In the genomic region with DNA sequence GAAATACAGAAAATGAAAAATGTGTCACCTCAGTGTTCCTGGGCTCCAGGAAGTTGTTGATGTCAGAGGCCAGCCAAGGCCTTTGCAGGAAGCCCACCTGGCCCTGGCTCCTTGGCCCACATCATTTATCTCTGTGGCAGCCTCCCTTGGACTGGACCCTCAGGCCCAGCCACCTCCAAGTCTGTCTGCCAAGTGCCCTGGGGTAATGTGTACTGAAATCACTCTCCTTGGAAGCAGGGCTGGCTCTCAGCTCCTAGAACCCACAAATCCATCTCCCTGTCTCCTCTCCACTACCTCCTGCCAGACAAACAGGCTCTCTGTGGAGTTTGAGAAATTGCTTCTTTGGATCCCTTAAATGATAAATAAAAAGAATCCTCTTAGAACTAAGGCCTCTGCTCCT, we compare ENCODE assay signal across 21 mouse cellular contexts. TPM values are rescaled to one million over a fixed set of nuclear protein-coding genes. Genes with fewer than 3 reads are reported as not detected.
DNase-seq lines count a peak whose midpoint lies in the region; ATAC-seq lines count a peak whose summit lies in the region.
"Had no signal": no experiment of that assay in that cellular context is flagged by ENCODE, and none has a peak within 500 bp of the region (broad histone marks: within the 10 kb centered on the region; RNA-seq: fewer than 3 reads in every experiment).

No protein-coding gene starts in this region.

- no peak overlapping the region for H3K4me3 ChIP-seq in hindbrain, embryonic 15.5 days
- H3K4me3 ChIP-seq in hindbrain, embryonic 12.5 days: no peak overlapping the region
- H3K4me3 ChIP-seq: embryonic facial prominence, embryonic 12.5 days; liver, embryonic 12.5 days; midbrain, embryonic 10.5 days; neural tube, embryonic 13.5 days had no signal

- no peak overlapping the region for H3K27ac ChIP-seq in hindbrain, embryonic 15.5 days (replicated peaks)
- H3K27ac ChIP-seq in hindbrain, embryonic 12.5 days: no peak overlapping the region
- H3K27ac ChIP-seq: embryonic facial prominence, embryonic 12.5 days; liver, embryonic 12.5 days; midbrain, embryonic 10.5 days; neural tube, embryonic 13.5 days had no signal

- ATAC-seq in hindbrain, embryonic 15.5 days (ENCODE audit: low FRiP score, low read depth): peak; percentile 34; the same call in 1 of the 2 replicates
- no peak for ATAC-seq in hindbrain, embryonic 12.5 days (ENCODE audit: low FRiP score)
- ATAC-seq: inflammation-experienced regulatory T-cells, adult 6 months; liver, embryonic 12.5 days; Patski had no signal

- H3K4me1 ChIP-seq in hindbrain, embryonic 15.5 days (replicated peaks): no peaks in the 10 kb centered on the region
- peaks cover 7% of the 10 kb centered on the region; the same call in 1 of the 2 replicates for H3K4me1 ChIP-seq in hindbrain, embryonic 12.5 days
- H3K4me1 ChIP-seq: embryonic facial prominence, embryonic 12.5 days; liver, embryonic 12.5 days had no signal

- no peak overlapping the region for H3K4me2 ChIP-seq in hindbrain, embryonic 15.5 days
- no peak overlapping the region for H3K4me2 ChIP-seq in hindbrain, embryonic 12.5 days (replicated peaks)
- H3K4me2 ChIP-seq: embryonic facial prominence, embryonic 12.5 days; liver, embryonic 12.5 days; lung, embryonic 14.5 days; neural tube, embryonic 13.5 days had no signal

- H3K9ac ChIP-seq in hindbrain, embryonic 15.5 days: no peak overlapping the region
- H3K9ac ChIP-seq in hindbrain, embryonic 12.5 days: no peak overlapping the region
- H3K9ac ChIP-seq: embryonic facial prominence, embryonic 12.5 days; liver, embryonic 12.5 days; lung, embryonic 14.5 days; neural tube, embryonic 13.5 days had no signal

- H3K27me3 ChIP-seq in hindbrain, embryonic 15.5 days: no peaks in the 10 kb centered on the region
- no peaks in the 10 kb centered on the region for H3K27me3 ChIP-seq in hindbrain, embryonic 12.5 days
- H3K27me3 ChIP-seq: embryonic facial prominence, embryonic 12.5 days; liver, embryonic 12.5 days; neural tube, embryonic 13.5 days had no signal

- no peaks in the 10 kb centered on the region for H3K9me3 ChIP-seq in hindbrain, embryonic 15.5 days
- H3K9me3 ChIP-seq in hindbrain, embryonic 12.5 days (replicated peaks): no peaks in the 10 kb centered on the region
- H3K9me3 ChIP-seq: embryonic facial prominence, embryonic 12.5 days; liver, embryonic 12.5 days; midbrain, embryonic 10.5 days; neural tube, embryonic 13.5 days had no signal

- H3K36me3 ChIP-seq in hindbrain, embryonic 15.5 days: no peaks in the 10 kb centered on the region
- no peaks in the 10 kb centered on the region for H3K36me3 ChIP-seq in hindbrain, embryonic 12.5 days
- H3K36me3 ChIP-seq: embryonic facial prominence, embryonic 12.5 days; liver, embryonic 12.5 days; midbrain, embryonic 10.5 days; neural tube, embryonic 13.5 days had no signal

- peak; percentile 32 for DNase-seq in cerebellum, adult 11-12 months
- no peak for DNase-seq in cerebellum, adult 9-10 months
- DNase-seq in cerebellum, adult 9-11 months: peak; percentile 27
- DNase-seq in fibroblast of lung, adult 2 months (ENCODE audit: low read depth): peak; percentile 43
- no peak for DNase-seq in B cell, adult 2 months
- DNase-seq: heart, adult 11 months; heart, postnatal 4 days; kidney, adult 9 months; kidney, postnatal 4 days; lung, postnatal 4 days; right cerebral cortex, postnatal 25 days; thymus, postnatal 36 days had no signal

RNA-seq across cellular contexts. Expression of gene Mtx3, which starts 36.0 kb away (rescaled TPM):
- 3.8 and 4.0 TPM in 2 replicates for polyA plus RNA-seq in hindbrain, embryonic 15.5 days (2015; fragmentation: Nextera tagmentation; extraction: Ambion mirVana)
- 4.0 and 4.3 TPM in 2 replicates for polyA plus RNA-seq in hindbrain, embryonic 12.5 days (2016; fragmentation: Nextera tagmentation; extraction: Ambion mirVana)

Comparison
In these comparisons a context has a peak if more than half of its experiments do, and no peak if none do; other contexts are left out.
1. DNase-seq: peak in cerebellum, adult 11-12 months (single experiment), cerebellum, adult 9-11 months (single experiment) and fibroblast of lung, adult 2 months (single experiment); none in cerebellum, adult 9-10 months (single experiment) and B cell, adult 2 months (0 of 2).